Mouse (Mus musculus) heart, postnatal 14 days (tissue): Measurements from ENCODE around the gene Csta1. TPM values are rescaled to one million over a fixed set of nuclear protein-coding genes. Genes with fewer than 3 reads are reported as not detected.

ENCODE experiments used
- DNase-seq, 2 experiments: peaks; one replicate each; pipeline ENCODE4 v3.0.0; 2021 to 2022
- intact Hi-C: fragments of 180-260 bp; cut with DNase I; formaldehyde crosslinking; loops from one replicate; pipeline ENCODE4 v1.15.1; 2025
- total RNA-seq, 2 experiments: library from RNA; stranded (reverse); gene quantifications; 2 replicates each; pipeline ENCODE4 v1.2.3; 2021

Csta1 gene
- total RNA-seq, 2 experiments from 2014 or later: not detected

DNA sequence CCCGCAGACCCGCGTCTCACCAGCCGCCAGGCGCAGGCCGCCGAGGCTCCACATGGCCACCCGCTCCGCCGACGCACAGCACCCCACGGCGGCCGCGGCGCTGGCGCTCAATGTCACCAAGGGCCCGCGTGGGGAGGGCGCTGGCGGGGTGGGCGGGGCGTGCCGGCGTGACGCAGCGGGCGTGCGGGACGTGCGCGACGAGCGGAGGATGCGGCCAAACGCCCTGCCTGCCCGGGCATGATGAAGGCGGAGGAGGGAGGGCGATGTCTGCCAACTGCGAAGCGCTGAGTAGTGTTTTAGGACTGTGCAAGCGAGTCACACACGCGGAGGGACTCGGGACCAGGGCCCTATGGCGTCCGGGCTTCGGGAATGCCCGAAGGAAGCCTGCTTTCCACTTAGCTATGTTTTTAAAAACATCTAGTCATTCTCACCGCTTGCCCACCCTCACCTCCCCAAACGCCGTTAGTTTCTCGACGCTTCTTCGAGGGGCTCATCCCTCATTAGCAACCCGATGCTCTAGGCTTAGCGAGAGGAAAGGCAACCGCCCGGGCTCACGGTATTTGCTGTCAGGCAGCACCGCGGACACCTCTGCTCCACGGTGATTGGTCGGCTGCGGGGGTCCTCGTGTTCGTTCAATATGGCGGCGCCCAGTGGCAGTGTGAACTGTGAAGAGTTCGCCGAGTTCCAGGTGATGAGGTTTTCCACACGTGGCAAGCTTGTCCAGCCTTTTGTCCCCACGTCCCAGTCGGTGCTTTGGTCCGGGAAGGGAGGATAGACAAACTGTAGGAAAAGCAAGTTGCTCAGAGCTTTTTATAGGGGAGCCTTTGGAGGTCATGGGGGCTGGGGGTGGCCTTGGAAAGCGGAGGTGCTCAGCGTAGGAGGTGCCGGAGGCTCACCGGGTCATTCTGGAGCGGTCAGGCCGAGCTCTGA is 59.3 kb downstream of the Csta1 start, which contains the start of the genes Fam162a and Ccdc58:
TSS of gene Fam162a (minus strand) at position 145 of the 930 bp plus-strand sequence.
TSS of gene Ccdc58 (plus strand) at position 236 of the 930 bp plus-strand sequence.
- DNase-seq: peak; percentile 93 to 94
- intact Hi-C loops: loop anchor here (2.0 to 10.0 kb wide), 3 partner anchors 29 to 803 kb away; partner anchors contain the start of genes Eaf2, Golgb1 and Iqcb1

DNA sequence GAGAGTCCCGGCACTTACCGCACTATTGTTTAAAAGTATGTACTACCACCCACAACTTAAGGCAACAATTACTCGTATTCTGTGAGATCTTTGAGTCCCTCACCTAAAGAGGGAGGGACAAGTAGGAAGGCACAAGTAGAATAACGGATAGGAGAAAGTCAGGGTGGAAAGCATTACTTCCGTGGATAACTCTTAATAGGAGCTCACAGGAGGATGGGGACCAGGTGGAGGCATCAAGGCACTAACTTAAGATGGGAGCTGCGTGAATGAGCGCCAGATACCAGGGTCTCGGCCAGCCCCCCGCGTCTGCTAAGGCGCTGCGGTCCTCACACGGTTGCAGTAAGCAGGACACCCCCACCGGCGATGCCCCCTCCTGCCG is 60.0 kb downstream of the Csta1 start:
- DNase-seq: no peak
- intact Hi-C loops: loop anchor here (2.0 to 10.0 kb wide), 3 partner anchors 28 to 804 kb away; partner anchors contain the start of genes Eaf2, Golgb1 and Iqcb1

Other genes with a start within 250 kb of the Csta1 start
- gene Parp9, start 192.8 kb downstream of the Csta1 start, total RNA-seq: 10 to 100 TPM; 11.5 to 13.0 TPM
- gene Dtx3l, start 192.1 kb downstream of the Csta1 start, total RNA-seq: 1 to 10 TPM; 9.4 to 9.9 TPM
- gene Kpna1, start 152.5 kb downstream of the Csta1 start, total RNA-seq: 10 to 100 TPM; 89.2 to 91.3 TPM
- 1 to 10 TPM; 2.8 to 3.3 TPM for gene Wdr5b, start 90.1 kb downstream of the Csta1 start, total RNA-seq
- gene Fam162a, start 59.6 kb downstream of the Csta1 start, total RNA-seq: 100 to 1,000 TPM; 205 to 206 TPM
- 10 to 100 TPM; 32.4 to 34.2 TPM for gene Ccdc58, start 59.6 kb downstream of the Csta1 start, total RNA-seq
- not detected for gene Stfa2l1, start 25.6 kb upstream of the Csta1 start, total RNA-seq
- gene Gm5483, start 53.0 kb upstream of the Csta1 start, total RNA-seq: not detected
- not detected for gene Gm5416, start 79.2 kb upstream of the Csta1 start, total RNA-seq
- gene 2010005H15Rik, start 90.2 kb upstream of the Csta1 start, total RNA-seq: not detected
- gene Stfa1, start 145.7 kb upstream of the Csta1 start, total RNA-seq: not detected
- not detected for gene BC117090, start 203.1 kb upstream of the Csta1 start, total RNA-seq
- not detected for gene BC100530, start 236.5 kb upstream of the Csta1 start, total RNA-seq